19 mouse cellular contexts compared by ENCODE assay signal in the genomic region with DNA sequence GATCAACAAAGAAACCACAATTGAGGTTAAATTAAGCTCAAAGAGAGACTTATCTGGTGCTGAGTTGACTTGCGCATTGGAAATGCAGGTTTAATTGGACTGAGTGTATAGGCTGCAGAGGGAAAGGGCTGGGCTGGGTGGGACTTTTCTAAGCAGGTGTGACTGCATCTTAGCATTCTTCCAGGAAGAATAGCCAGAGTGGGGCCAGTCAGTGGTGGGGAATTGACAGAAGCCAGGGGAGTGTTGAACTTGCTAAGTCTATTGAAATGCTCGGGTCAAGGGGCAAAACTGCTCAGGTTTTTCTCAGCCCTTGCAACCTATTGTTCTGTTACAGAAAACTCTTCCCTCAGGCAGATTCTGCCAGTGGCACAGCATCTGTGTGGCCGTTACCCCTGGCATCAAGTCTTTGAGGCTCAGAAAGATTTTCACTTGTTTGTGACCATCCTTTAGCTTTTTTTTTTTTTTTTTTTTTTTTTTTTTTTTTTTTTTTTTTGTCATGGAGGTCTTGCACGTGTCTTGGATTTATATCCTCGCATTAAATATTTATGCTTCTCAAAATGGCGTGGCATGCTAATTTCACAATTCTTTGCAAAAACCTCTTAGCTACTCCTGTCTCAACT.
"Had no signal": no experiment of that assay in that cellular context is flagged by ENCODE, and none has a peak within 500 bp of the region (broad histone marks: within the 10 kb centered on the region; RNA-seq: fewer than 3 reads in every experiment).

No protein-coding gene starts in this region.

- H3K4me1 ChIP-seq: midbrain, embryonic 12.5 days; neural tube, embryonic 13.5 days; stomach, embryonic 15.5 days had no signal

- H3K27ac ChIP-seq: midbrain, embryonic 10.5 days; midbrain, embryonic 12.5 days; neural tube, embryonic 13.5 days; neural tube, embryonic 15.5 days; stomach, embryonic 15.5 days; stomach, postnatal 0 days had no signal

- DNase-seq: liver, postnatal 0 days; lung, embryonic 14.5 days; lung, postnatal 10 days; lung, postnatal 4 days; midbrain, embryonic 14.5 days; retina, postnatal 1 day; right cerebral cortex, adult 18-20 months; right cerebral cortex, postnatal 14 days; thymus, adult 18-20 months; thymus, postnatal 14 days; thymus, postnatal 36 days had no signal

- H3K4me2 ChIP-seq: lung, embryonic 14.5 days; midbrain, embryonic 12.5 days; neural tube, embryonic 13.5 days; neural tube, embryonic 15.5 days; stomach, embryonic 15.5 days had no signal

- H3K9me3 ChIP-seq: midbrain, embryonic 10.5 days; midbrain, embryonic 12.5 days; neural tube, embryonic 13.5 days; neural tube, embryonic 15.5 days; stomach, embryonic 15.5 days had no signal

- H3K9ac ChIP-seq: liver, postnatal 0 days; lung, embryonic 14.5 days; midbrain, embryonic 12.5 days; neural tube, embryonic 13.5 days; neural tube, embryonic 15.5 days; stomach, embryonic 15.5 days had no signal

- H3K4me3 ChIP-seq: midbrain, embryonic 10.5 days; midbrain, embryonic 12.5 days; myocyte; neural tube, embryonic 13.5 days; neural tube, embryonic 15.5 days; stomach, embryonic 15.5 days had no signal

- ATAC-seq: liver, postnatal 0 days; midbrain, embryonic 16.5 days had no signal

- H3K27me3 ChIP-seq: neural tube, embryonic 13.5 days; neural tube, embryonic 15.5 days; stomach, embryonic 15.5 days had no signal

- H3K36me3 ChIP-seq: midbrain, embryonic 10.5 days; midbrain, embryonic 12.5 days; neural tube, embryonic 13.5 days; neural tube, embryonic 15.5 days; stomach, embryonic 15.5 days had no signal
